ENCODE assay signal across 27 mouse cellular contexts in the genomic region with DNA sequence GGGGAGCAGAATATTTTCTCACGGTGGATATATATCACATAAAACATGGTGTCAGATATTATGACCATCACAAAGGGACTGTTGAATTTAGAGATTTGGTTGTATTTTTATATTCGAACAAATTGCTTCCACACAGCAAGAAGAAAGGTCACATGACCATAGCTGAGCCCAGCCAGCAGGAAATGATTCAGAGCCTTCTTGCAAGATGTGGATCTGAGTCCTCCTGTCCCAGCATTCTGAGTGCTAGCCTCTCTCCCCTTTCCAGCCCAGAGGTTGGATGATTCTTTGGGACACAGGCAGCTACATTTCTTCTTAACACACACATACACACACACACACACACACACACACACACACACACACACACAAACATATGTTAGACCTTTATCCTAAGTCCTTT.
"Had no signal": no experiment of that assay in that cellular context is flagged by ENCODE, and none has a peak within 500 bp of the region (broad histone marks: within the 10 kb centered on the region; RNA-seq: fewer than 3 reads in every experiment).

No protein-coding gene starts in this region.

- H3K27ac ChIP-seq: heart, adult 2 months; heart, embryonic 13.5 days; heart, embryonic 15.5 days; hindbrain, embryonic 13.5 days; hindbrain, embryonic 15.5 days; hindbrain, postnatal 0 days; kidney, embryonic 15.5 days; kidney, postnatal 0 days; left cerebral cortex, adult 2 months; limb, embryonic 10.5 days; limb, embryonic 12.5 days; liver, embryonic 13.5 days; liver, embryonic 15.5 days had no signal

- H3K36me3 ChIP-seq: heart, embryonic 13.5 days; heart, embryonic 15.5 days; hindbrain, embryonic 13.5 days; hindbrain, embryonic 15.5 days; kidney, embryonic 15.5 days; limb, embryonic 10.5 days; limb, embryonic 12.5 days; liver, embryonic 13.5 days; liver, embryonic 15.5 days had no signal

- H3K9me3 ChIP-seq: heart, embryonic 13.5 days; heart, embryonic 15.5 days; hindbrain, embryonic 13.5 days; hindbrain, embryonic 15.5 days; kidney, embryonic 15.5 days; limb, embryonic 10.5 days; limb, embryonic 12.5 days; liver, embryonic 13.5 days; liver, embryonic 15.5 days had no signal

- ATAC-seq: hindbrain, postnatal 0 days; intestine, embryonic 16.5 days; liver, postnatal 0 days had no signal

- H3K9ac ChIP-seq: heart, embryonic 13.5 days; heart, embryonic 15.5 days; hindbrain, embryonic 13.5 days; hindbrain, embryonic 15.5 days; kidney, embryonic 15.5 days; limb, embryonic 12.5 days; liver, embryonic 13.5 days; liver, embryonic 15.5 days; liver, postnatal 0 days had no signal

- H3K4me2 ChIP-seq: heart, embryonic 11.5 days; heart, embryonic 13.5 days; heart, embryonic 15.5 days; hindbrain, embryonic 13.5 days; hindbrain, embryonic 15.5 days; kidney, embryonic 15.5 days; limb, embryonic 12.5 days; liver, embryonic 13.5 days; liver, embryonic 15.5 days had no signal

- H3K27me3 ChIP-seq: heart, embryonic 13.5 days; heart, embryonic 15.5 days; hindbrain, embryonic 13.5 days; hindbrain, embryonic 15.5 days; kidney, embryonic 15.5 days; limb, embryonic 12.5 days; liver, embryonic 13.5 days; liver, embryonic 15.5 days had no signal

- H3K4me1 ChIP-seq: heart, embryonic 13.5 days; heart, embryonic 15.5 days; hindbrain, embryonic 13.5 days; hindbrain, embryonic 15.5 days; limb, embryonic 10.5 days; limb, embryonic 12.5 days; liver, embryonic 13.5 days; liver, embryonic 15.5 days had no signal

- H3K4me3 ChIP-seq: heart, adult 2 months; heart, embryonic 13.5 days; heart, embryonic 15.5 days; hindbrain, embryonic 13.5 days; hindbrain, embryonic 15.5 days; kidney, embryonic 15.5 days; limb, embryonic 10.5 days; limb, embryonic 12.5 days; liver, embryonic 13.5 days; liver, embryonic 15.5 days had no signal

- DNase-seq: gastrocnemius, postnatal 14 days; gastrocnemius, postnatal 36 days; heart, adult 2 months; heart, postnatal 14 days; heart, postnatal 36 days; kidney, adult 11 months; kidney, adult 2 months; kidney, adult 9 months; kidney, postnatal 14 days; kidney, postnatal 36 days; layer of hippocampus, adult 9-11 months; liver; liver, embryonic 13.5 days; liver, postnatal 0 days had no signal
